Mouse (Mus musculus): ENCODE results near the gene Ushbp1. TPM values are rescaled to one million over a fixed set of nuclear protein-coding genes. Genes with fewer than 3 reads are reported as not detected.
A peak's percentile ranks its signal among the peaks of the same experiment; 100 is the strongest.

The Ushbp1 gene
- total and polyA plus RNA-seq, 3 experiments, result 0.08 to 0.11 TPM; not detected in 1

DNA sequence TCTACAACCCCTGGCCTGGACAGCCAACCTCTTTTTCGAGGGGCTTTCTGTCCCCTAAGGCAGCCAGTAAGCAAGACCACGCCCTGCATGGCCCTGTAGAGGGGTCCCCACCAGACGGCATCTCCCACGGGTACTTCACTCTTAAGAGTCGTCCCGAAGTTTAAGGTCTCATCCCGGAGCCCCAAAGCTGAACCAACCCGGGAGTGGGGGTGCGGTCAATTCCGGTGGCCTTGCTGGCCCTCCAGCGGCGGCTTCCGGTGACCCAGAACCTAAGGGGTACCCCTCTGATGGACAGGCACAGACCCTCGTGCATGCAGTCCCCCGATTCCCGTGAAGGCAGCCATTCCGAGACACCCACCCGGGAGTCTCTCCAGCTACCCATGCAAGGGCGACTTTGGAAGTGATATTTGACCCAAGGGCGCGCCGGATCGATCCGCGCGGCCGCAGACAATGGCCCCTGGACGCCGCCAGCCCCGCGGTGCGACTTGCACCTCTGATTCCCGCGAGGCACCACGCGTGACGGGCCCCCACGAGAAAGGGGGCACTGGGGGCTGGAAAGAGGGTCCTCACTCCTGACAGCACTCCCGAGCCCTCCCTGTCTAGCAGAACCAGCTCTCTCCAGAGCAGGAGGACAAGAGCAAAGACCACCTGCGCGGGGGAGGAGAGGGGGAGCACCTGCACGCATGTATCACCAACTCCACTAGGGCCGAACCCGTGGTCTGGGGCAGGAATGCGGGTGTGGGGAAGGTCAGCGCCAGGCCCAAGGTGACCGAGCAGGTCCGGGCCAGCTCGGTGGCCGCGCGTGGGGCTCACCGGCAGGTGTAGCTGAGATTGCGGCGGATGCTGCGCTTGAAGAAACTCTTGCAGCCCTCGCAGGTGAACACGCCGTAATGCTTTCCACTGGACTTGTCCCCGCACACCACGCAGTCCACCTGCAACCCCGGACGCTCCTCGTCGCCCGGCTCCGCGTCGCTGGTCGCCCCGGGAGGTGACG lies 15.1 kb downstream of the Ushbp1 start:
- H3K4me3 ChIP-seq (ENCODE audit: low read depth, low read length), result peak overlapping the region; percentile 77
- ATAC-seq (ENCODE audit: extremely low read depth, insufficient number of reproducible peaks, low FRiP score, poor library complexity, severe bottlenecking) (no peak), DNase-seq (ENCODE audit: low spot score) (no peak)
- H3K36me3 ChIP-seq (replicated peaks), result peaks cover 32% of the 10 kb centered on the region
- TF ChIP-seq GATA1 (IDR thresholded peaks at IDR 0.05; ENCODE audit: borderline replicate concordance, low read length) (no peak), CTCF (IDR thresholded peaks at IDR 0.05; ENCODE audit: low read depth, low read length) (no peak), GATA2 (IDR thresholded peaks at IDR 0.05; ENCODE audit: borderline replicate concordance, low read depth, low read length) (no peak)
- peaks cover 8% of the 10 kb centered on the region for H3K9me3 ChIP-seq (replicated peaks)
- peaks cover 19% of the 10 kb centered on the region for H3K27me3 ChIP-seq (ENCODE audit: insufficient read depth, low read length)
- H3K4me1 ChIP-seq (ENCODE audit: insufficient read depth, low read depth, low read length), result peaks cover 46% of the 10 kb centered on the region

DNA sequence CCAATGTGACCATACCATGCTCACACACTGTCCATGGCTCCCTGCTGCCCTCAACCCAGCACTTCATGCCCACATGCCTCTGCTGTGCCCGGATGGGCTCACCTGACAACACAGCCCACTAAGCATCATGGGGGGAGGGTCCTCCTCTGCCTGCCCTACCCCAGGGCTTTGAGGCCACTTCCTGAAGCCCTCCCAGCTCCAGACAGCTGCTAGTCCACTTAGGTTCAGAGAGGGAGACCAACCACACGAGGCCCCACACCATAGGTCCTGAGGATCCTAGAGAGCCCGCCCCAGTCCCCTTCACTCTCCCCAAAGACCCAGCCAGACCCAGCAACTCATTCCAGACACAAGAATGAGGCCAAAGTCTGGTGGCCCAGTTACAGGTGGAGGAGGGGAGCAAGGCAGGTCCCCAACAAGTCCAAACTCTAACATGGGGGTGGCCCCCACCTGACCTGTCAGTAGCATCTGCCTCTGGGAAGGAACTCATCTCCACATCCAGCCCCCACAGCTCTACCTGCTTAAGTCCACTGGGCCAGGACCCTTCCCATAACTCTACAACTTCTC lies 16.0 kb downstream of the Ushbp1 start:
- no peak for TF ChIP-seq POLR2AphosphoS5 (IDR thresholded peaks at IDR 0.05; ENCODE audit: insufficient replicate concordance, low read depth, low read length)
- no peak for TF ChIP-seq GATA2 (IDR thresholded peaks at IDR 0.05; ENCODE audit: borderline replicate concordance, low read depth, low read length)
- TF ChIP-seq CTCF (IDR thresholded peaks at IDR 0.05; ENCODE audit: low read depth, low read length), result no peak
- no peak for TF ChIP-seq TAL1 (conservative IDR thresholded peaks at IDR 0.05; ENCODE audit: low read depth, low read length)
- TF ChIP-seq GATA1 (IDR thresholded peaks at IDR 0.05; ENCODE audit: borderline replicate concordance, low read length), result no peak
- H3K4me3 ChIP-seq (ENCODE audit: low read depth, low read length), result no peak overlapping the region; the same call in 1 of the 2 replicates
- DNase-seq (ENCODE audit: low spot score) (no peak), ATAC-seq (ENCODE audit: extremely low read depth, insufficient number of reproducible peaks, low FRiP score, poor library complexity, severe bottlenecking) (no peak)
- H3K36me3 ChIP-seq (replicated peaks), result peaks cover 41% of the 10 kb centered on the region
- peaks cover 8% of the 10 kb centered on the region for H3K9me3 ChIP-seq (replicated peaks)
- H3K4me1 ChIP-seq (ENCODE audit: insufficient read depth, low read depth, low read length), result peaks cover 55% of the 10 kb centered on the region
- peaks cover 19% of the 10 kb centered on the region for H3K27me3 ChIP-seq (ENCODE audit: insufficient read depth, low read length)

DNA sequence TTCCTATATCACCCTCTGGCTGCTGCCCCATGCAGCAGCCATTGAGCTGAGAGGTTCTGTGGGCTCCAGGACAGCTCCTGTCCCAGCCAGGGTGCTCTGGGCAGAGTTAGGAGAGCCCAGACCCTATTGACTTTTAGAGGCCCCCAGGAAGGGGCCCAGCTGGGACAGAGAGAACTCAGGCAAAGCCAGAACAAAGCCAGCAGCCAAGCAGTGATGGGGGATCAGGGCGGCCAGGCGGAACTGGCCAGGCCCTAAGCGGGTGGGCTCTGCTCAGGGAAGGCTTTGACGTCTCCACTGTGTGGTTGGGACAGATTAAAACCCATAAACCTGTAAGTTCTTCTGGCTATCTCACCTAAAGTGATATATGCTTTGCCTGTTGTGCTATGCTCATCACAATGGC lies 16.6 kb downstream of the Ushbp1 start:
- DNase-seq (ENCODE audit: low spot score), result no peak
- peaks cover 8% of the 10 kb centered on the region for H3K9me3 ChIP-seq (replicated peaks)
- no peak for ATAC-seq (ENCODE audit: extremely low read depth, insufficient number of reproducible peaks, low FRiP score, poor library complexity, severe bottlenecking)
- peaks cover 57% of the 10 kb centered on the region for H3K4me1 ChIP-seq (ENCODE audit: insufficient read depth, low read depth, low read length)
- peaks cover 19% of the 10 kb centered on the region for H3K27me3 ChIP-seq (ENCODE audit: insufficient read depth, low read length)
- TF ChIP-seq TAL1 (conservative IDR thresholded peaks at IDR 0.05; ENCODE audit: low read depth, low read length) (no peak), CTCF (IDR thresholded peaks at IDR 0.05; ENCODE audit: low read depth, low read length) (no peak), GATA2 (IDR thresholded peaks at IDR 0.05; ENCODE audit: borderline replicate concordance, low read depth, low read length) (no peak), POLR2AphosphoS5 (IDR thresholded peaks at IDR 0.05; ENCODE audit: insufficient replicate concordance, low read depth, low read length) (no peak), GATA1 (IDR thresholded peaks at IDR 0.05; ENCODE audit: borderline replicate concordance, low read length) (no peak)
- H3K36me3 ChIP-seq (replicated peaks), result peaks cover 47% of the 10 kb centered on the region
- H3K4me3 ChIP-seq (ENCODE audit: low read depth, low read length), result no peak overlapping the region

DNA sequence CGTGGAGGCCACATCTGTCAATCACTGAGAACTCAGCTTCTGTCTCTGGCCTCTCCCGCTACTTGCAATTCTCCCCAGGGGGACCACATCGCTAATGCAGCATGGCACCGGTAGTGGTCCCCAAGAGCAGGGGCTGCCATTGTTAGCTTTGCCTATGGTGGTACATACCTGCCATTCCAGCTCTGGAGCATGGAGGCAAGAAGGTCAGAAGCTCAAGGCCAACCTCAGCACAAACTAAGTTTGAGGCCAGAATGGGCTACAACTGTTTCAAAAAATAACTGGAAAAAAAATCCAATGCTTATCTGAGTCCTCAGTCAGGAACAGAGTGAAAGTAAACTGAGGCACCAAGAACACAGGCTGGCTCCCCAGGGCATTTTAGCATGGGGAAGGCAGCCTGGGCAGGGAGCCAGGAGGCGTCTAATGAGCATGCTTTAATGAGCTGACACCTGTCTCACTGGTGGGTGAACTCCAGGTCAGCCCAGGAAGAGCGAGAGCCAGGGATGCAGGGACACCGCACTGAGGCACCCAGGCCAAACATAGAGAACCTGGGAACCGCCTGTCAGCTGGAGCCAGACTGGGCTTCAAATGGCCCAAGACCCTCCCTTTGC lies 19.1 kb downstream of the Ushbp1 start:
- peaks cover 65% of the 10 kb centered on the region for H3K36me3 ChIP-seq (replicated peaks)
- peaks cover 8% of the 10 kb centered on the region for H3K9me3 ChIP-seq (replicated peaks)
- no peak for ATAC-seq (ENCODE audit: extremely low read depth, insufficient number of reproducible peaks, low FRiP score, poor library complexity, severe bottlenecking)
- no peak overlapping the region; the same call in 1 of the 2 replicates for H3K4me3 ChIP-seq (ENCODE audit: low read depth, low read length)
- no peak for TF ChIP-seq POLR2AphosphoS5 (IDR thresholded peaks at IDR 0.05; ENCODE audit: insufficient replicate concordance, low read depth, low read length)
- peaks cover 13% of the 10 kb centered on the region for H3K27me3 ChIP-seq (ENCODE audit: insufficient read depth, low read length)
- DNase-seq (ENCODE audit: low spot score), result no peak
- peaks cover 55% of the 10 kb centered on the region for H3K4me1 ChIP-seq (ENCODE audit: insufficient read depth, low read depth, low read length)

DNA sequence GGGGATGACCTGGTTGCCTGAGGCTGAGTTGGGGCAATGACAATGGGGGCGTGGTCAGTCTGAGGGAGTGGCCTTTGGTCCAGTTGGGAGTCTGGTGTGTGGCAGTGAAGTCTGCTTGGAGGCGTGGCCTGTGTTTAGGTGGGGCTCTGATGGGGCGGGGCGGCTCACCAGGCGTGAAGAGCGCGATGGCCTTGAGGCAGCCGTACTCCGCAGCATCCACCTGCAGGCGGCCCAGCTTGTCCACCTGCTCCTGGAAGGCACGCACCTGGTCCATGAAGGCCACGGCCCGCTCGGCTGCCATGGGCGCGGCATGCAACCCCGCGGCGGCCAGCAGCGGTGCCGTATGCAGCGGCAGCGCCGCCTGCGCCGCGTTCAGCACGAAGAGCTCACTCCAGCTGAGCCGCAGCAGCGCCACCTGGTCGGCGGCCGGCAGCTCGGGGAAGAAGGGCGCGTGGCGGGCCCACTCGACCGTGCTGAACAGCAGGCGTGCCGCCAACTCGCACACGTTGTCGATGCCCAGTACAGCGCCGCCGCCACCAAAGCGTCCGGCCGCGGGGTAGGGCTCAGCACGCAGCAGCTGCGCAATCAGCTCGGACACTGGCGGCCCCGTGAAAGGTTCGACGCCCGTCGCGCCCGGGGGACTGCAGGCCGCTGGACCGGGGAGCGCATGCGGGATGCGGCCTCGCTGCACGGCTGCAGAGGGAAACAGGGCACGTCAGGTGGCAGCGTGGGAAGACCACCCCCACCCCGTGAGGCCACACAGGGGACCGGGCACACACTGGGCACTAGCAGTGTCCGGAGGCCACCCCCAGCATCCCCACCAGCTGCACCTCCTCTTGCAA lies 19.8 kb downstream of the Ushbp1 start:
- DNase-seq (ENCODE audit: low spot score) (no peak), ATAC-seq (ENCODE audit: extremely low read depth, insufficient number of reproducible peaks, low FRiP score, poor library complexity, severe bottlenecking) (no peak)
- Histone ChIP-seq H3K36me3 (replicated peaks) (peaks cover 65% of the 10 kb centered on the region), H3K27me3 (ENCODE audit: insufficient read depth, low read length) (peaks cover 8% of the 10 kb centered on the region), H3K4me3 (ENCODE audit: low read depth, low read length) (peak overlapping the region; percentile 36; the same call in 1 of the 2 replicates), H3K9me3 (replicated peaks) (peaks cover 8% of the 10 kb centered on the region), H3K4me1 (ENCODE audit: insufficient read depth, low read depth, low read length) (peaks cover 51% of the 10 kb centered on the region)
- no peak for TF ChIP-seq POLR2AphosphoS5 (IDR thresholded peaks at IDR 0.05; ENCODE audit: insufficient replicate concordance, low read depth, low read length)
- TF ChIP-seq GATA1 (IDR thresholded peaks at IDR 0.05; ENCODE audit: borderline replicate concordance, low read length), result no peak
- no peak for TF ChIP-seq GATA2 (IDR thresholded peaks at IDR 0.05; ENCODE audit: borderline replicate concordance, low read depth, low read length)
- TF ChIP-seq TAL1 (conservative IDR thresholded peaks at IDR 0.05; ENCODE audit: low read depth, low read length), result no peak
- no peak for TF ChIP-seq CTCF (IDR thresholded peaks at IDR 0.05; ENCODE audit: low read depth, low read length)

Measured in G1E (cell line).